Mouse (Mus musculus) heart, postnatal 0 days (tissue): ENCODE data around the gene Dnaaf2.

ENCODE experiments used
- CTCF ChIP-seq: IDR thresholded peaks from 2 replicates; pipeline ENCODE4 v1.5.1; 2016; ENCODE audit warnings: antibody characterized with exemption, control low read depth, low read depth
- EP300 ChIP-seq: IDR thresholded peaks from 2 replicates; pipeline ENCODE4 v1.6.1; 2016; ENCODE audit warnings: antibody characterized with exemption, low read depth

- no peak for TF ChIP-seq CTCF
- TF ChIP-seq EP300 = no peak
These were observed 5.6 kb downstream of the Dnaaf2 start for GRCm38 (mm10) chr12:69192637-69193036.
